Mouse (Mus musculus): ENCODE measurements around the gene Olr1. TPM values are rescaled to one million over a fixed set of nuclear protein-coding genes. Genes with fewer than 3 reads are reported as not detected.
A peak's percentile ranks its signal among the peaks of the same experiment; 100 is the strongest.

The Olr1 gene
- polyA plus RNA-seq, 1 experiment from 2014 or later = 2.7 TPM

- H3K4me2 ChIP-seq (replicated peaks; ENCODE audit: low read depth, low read length) = peak within 1 kb of the TSS; percentile 48
- DNase-seq (ENCODE audit: low spot score) = peak; percentile 45
- WGBS = 40% methylated on average over 13 of the region's 13 CpGs
- H3K9ac ChIP-seq (replicated peaks; ENCODE audit: low read depth) = peak within 1 kb of the TSS; percentile 21; the same call in 1 of the 2 replicates
- no peaks in the 10 kb centered on the region for H3K36me3 ChIP-seq (ENCODE audit: insufficient read depth, low read length)
- H3K4me3 ChIP-seq (ENCODE audit: low read depth, low read length) = peak within 1 kb of the TSS; percentile 36
- H3K27me3 ChIP-seq (replicated peaks; ENCODE audit: insufficient read depth, low read length) = no peaks in the 10 kb centered on the region
- no peaks in the 10 kb centered on the region for H3K9me3 ChIP-seq (ENCODE audit: low read length)
- H3K4me1 ChIP-seq (ENCODE audit: insufficient read depth, low read depth, low read length) = no peaks in the 10 kb centered on the region
- ATAC-seq = peak; percentile 76
- H3K27ac ChIP-seq (ENCODE audit: low read length) = peak within 1 kb of the TSS; percentile 60
- TF ChIP-seq EP300 (IDR thresholded peaks at IDR 0.05) = no peak; the same call in 1 of the 2 replicates
- no peak for TF ChIP-seq CTCF (IDR thresholded peaks at IDR 0.05)
These were observed 55.4 kb downstream of the Olr1 start, which contains the start of gene Clec1a for GRCm38 (mm10) chr6:129451411-129452039. TSS of gene Clec1a (minus strand) at chr6:129452000.

GRCm38 (mm10) chr6:129449743-129450142 is 57.2 kb downstream of the Olr1 start:
- H3K27ac ChIP-seq (ENCODE audit: low read length) = peak overlapping the region; percentile 68; the same call in 1 of the 2 replicates
- WGBS = 53% methylated on average over 6 of the region's 6 CpGs
- peak overlapping the region; percentile 48 for H3K4me2 ChIP-seq (replicated peaks; ENCODE audit: low read depth, low read length)
- H3K4me3 ChIP-seq (ENCODE audit: low read depth, low read length) = peak overlapping the region; percentile 36
- TF ChIP-seq CTCF (IDR thresholded peaks at IDR 0.05) = no peak
- TF ChIP-seq EP300 (IDR thresholded peaks at IDR 0.05) = peak; percentile 56
- no peaks in the 10 kb centered on the region for H3K4me1 ChIP-seq (ENCODE audit: insufficient read depth, low read depth, low read length)
- H3K9ac ChIP-seq (replicated peaks; ENCODE audit: low read depth) = peak overlapping the region; percentile 26; the same call in 1 of the 2 replicates
- H3K36me3 ChIP-seq (ENCODE audit: insufficient read depth, low read length) = no peaks in the 10 kb centered on the region
- H3K9me3 ChIP-seq (ENCODE audit: low read length) = no peaks in the 10 kb centered on the region
- H3K27me3 ChIP-seq (replicated peaks; ENCODE audit: insufficient read depth, low read length) = no peaks in the 10 kb centered on the region
- DNase-seq (ENCODE audit: low spot score) (peak; percentile 23), ATAC-seq (peak; percentile 58)

GRCm38 (mm10) chr6:129438033-129438432 is 68.9 kb downstream of the Olr1 start:
- no peak for DNase-seq (ENCODE audit: low spot score)
- no peaks in the 10 kb centered on the region for H3K27me3 ChIP-seq (replicated peaks; ENCODE audit: insufficient read depth, low read length)
- H3K27ac ChIP-seq (ENCODE audit: low read length) = no peak overlapping the region
- H3K4me2 ChIP-seq (replicated peaks; ENCODE audit: low read depth, low read length) = no peak overlapping the region
- no peak overlapping the region for H3K9ac ChIP-seq (replicated peaks; ENCODE audit: low read depth)
- ATAC-seq = no peak
- no peaks in the 10 kb centered on the region for H3K4me1 ChIP-seq (ENCODE audit: insufficient read depth, low read depth, low read length)
- no peak overlapping the region for H3K4me3 ChIP-seq (ENCODE audit: low read depth, low read length)
- 60% methylated on average over 2 of the region's 2 CpGs for WGBS
- no peaks in the 10 kb centered on the region for H3K36me3 ChIP-seq (ENCODE audit: insufficient read depth, low read length)
- H3K9me3 ChIP-seq (ENCODE audit: low read length) = no peaks in the 10 kb centered on the region
- no peak for TF ChIP-seq CTCF (IDR thresholded peaks at IDR 0.05)
- no peak for TF ChIP-seq EP300 (IDR thresholded peaks at IDR 0.05)

DNA sequence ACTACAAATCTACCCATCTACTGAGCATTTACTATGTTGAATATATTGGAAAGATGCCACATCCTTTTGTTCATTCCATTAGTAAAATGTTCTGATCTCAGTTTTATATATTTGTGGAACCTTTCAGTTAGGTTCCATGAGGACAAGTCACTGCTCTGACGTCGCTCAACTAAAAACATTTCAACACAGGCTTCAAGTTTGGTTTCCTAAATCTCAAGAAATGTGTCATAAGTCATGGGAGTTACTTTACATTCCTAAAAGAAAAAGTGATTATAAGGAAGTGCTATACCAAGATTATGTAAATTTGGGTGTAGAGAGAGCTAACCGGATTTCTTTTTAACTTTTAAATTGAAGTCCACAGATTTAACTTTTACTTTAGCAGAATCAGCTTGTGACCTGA is 70.9 kb downstream of the Olr1 start:
- H3K9me3 ChIP-seq (ENCODE audit: low read length) = no peaks in the 10 kb centered on the region
- H3K9ac ChIP-seq (replicated peaks; ENCODE audit: low read depth) = no peak overlapping the region
- no peak for TF ChIP-seq EP300 (IDR thresholded peaks at IDR 0.05)
- TF ChIP-seq CTCF (IDR thresholded peaks at IDR 0.05) = no peak
- ATAC-seq = no peak
- no peaks in the 10 kb centered on the region for H3K36me3 ChIP-seq (ENCODE audit: insufficient read depth, low read length)
- H3K4me2 ChIP-seq (replicated peaks; ENCODE audit: low read depth, low read length) = no peak overlapping the region
- H3K27me3 ChIP-seq (replicated peaks; ENCODE audit: insufficient read depth, low read length) = no peaks in the 10 kb centered on the region
- WGBS = 84% methylated on average over 3 of the region's 3 CpGs
- DNase-seq (ENCODE audit: low spot score) = peak; percentile 33
- H3K27ac ChIP-seq (ENCODE audit: low read length) = no peak overlapping the region
- no peaks in the 10 kb centered on the region for H3K4me1 ChIP-seq (ENCODE audit: insufficient read depth, low read depth, low read length)
- H3K4me3 ChIP-seq (ENCODE audit: low read depth, low read length) = no peak overlapping the region

Other genes starting within 250 kb of the Olr1 start
- gene Cd69, start 231.7 kb downstream of the Olr1 start, polyA plus RNA-seq (2015; fragmentation: Nextera tagmentation; extraction: Ambion mirVana) = 0.39 and 0.48 TPM in 2 replicates
- not detected in 2 replicates for gene 4922502D21Rik, start 175.4 kb downstream of the Olr1 start, polyA plus RNA-seq (2015; fragmentation: Nextera tagmentation; extraction: Ambion mirVana)
- gene Clec12a, start 164.5 kb downstream of the Olr1 start, polyA plus RNA-seq (2015; fragmentation: Nextera tagmentation; extraction: Ambion mirVana) = 4.0 and 4.3 TPM in 2 replicates
- gene Clec12b, start 121.3 kb downstream of the Olr1 start, polyA plus RNA-seq (2015; fragmentation: Nextera tagmentation; extraction: Ambion mirVana) = 1.2 and 1.5 TPM in 2 replicates
- 7.8 and 8.3 TPM in 2 replicates for gene Clec1b, start 109.9 kb downstream of the Olr1 start, polyA plus RNA-seq (2015; fragmentation: Nextera tagmentation; extraction: Ambion mirVana)
- 2.7 and 3.6 TPM in 2 replicates for gene Clec9a, start 98.3 kb downstream of the Olr1 start, polyA plus RNA-seq (2015; fragmentation: Nextera tagmentation; extraction: Ambion mirVana)
- 111 and 132 TPM in 2 replicates for gene Clec1a, start 55.2 kb downstream of the Olr1 start, polyA plus RNA-seq (2015; fragmentation: Nextera tagmentation; extraction: Ambion mirVana)
- not detected in 2 replicates for gene Tmem52b, start 5.4 kb upstream of the Olr1 start, polyA plus RNA-seq (2015; fragmentation: Nextera tagmentation; extraction: Ambion mirVana)
- gene Gabarapl1, start 26.0 kb upstream of the Olr1 start, polyA plus RNA-seq (2015; fragmentation: Nextera tagmentation; extraction: Ambion mirVana) = 78.8 and 82.3 TPM in 2 replicates
- 0.08 and 0.29 TPM in 2 replicates for gene Klre1, start 70.7 kb upstream of the Olr1 start, polyA plus RNA-seq (2015; fragmentation: Nextera tagmentation; extraction: Ambion mirVana)
- 0.93 and 1.4 TPM in 2 replicates for gene Klrd1, start 84.6 kb upstream of the Olr1 start, polyA plus RNA-seq (2015; fragmentation: Nextera tagmentation; extraction: Ambion mirVana)
- 0.57 and 0.71 TPM in 2 replicates for gene Klrk1, start 116.7 kb upstream of the Olr1 start, polyA plus RNA-seq (2015; fragmentation: Nextera tagmentation; extraction: Ambion mirVana)
- not detected in 2 replicates for gene Klrc3, start 136.2 kb upstream of the Olr1 start, polyA plus RNA-seq (2015; fragmentation: Nextera tagmentation; extraction: Ambion mirVana)
- 0.13 TPM in 1 of 2 replicates, not detected in the other for gene Klrc2, start 153.5 kb upstream of the Olr1 start, polyA plus RNA-seq (2015; fragmentation: Nextera tagmentation; extraction: Ambion mirVana)
- 0.30 and 0.61 TPM in 2 replicates for gene Klrc1, start 171.8 kb upstream of the Olr1 start, polyA plus RNA-seq (2015; fragmentation: Nextera tagmentation; extraction: Ambion mirVana)
- gene Klri1, start 210.0 kb upstream of the Olr1 start, polyA plus RNA-seq (2015; fragmentation: Nextera tagmentation; extraction: Ambion mirVana) = not detected in 2 replicates
- 0.04 TPM in 1 of 2 replicates, not detected in the other for gene Klri2, start 233.3 kb upstream of the Olr1 start, polyA plus RNA-seq (2015; fragmentation: Nextera tagmentation; extraction: Ambion mirVana)